Mouse (Mus musculus): ENCODE measurements around the gene Cep55.

DNA sequence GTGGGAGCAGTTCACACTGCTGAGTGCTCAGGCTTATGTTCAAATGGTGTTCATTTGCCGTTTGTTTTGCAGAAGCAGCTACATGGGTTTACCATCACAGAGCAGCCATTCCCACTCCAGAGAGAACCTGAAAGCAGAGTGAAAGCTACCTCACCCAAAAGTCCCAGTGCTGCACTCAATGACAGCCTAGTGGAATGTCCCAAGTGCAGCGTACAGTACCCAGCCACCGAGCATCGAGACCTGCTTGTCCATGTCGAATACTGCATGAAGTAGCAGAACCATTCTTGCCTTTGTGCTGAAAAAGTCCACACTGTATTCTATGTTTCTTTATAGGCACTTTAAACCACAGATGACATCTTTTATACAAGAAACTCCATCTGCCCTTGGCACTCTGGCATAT is 18.4 kb downstream of the Cep55 start:
- no peak for TF ChIP-seq CTCF (IDR thresholded peaks at IDR 0.05; ENCODE audit: low read depth, low read length)
- no peak for TF ChIP-seq POLR2A (IDR thresholded peaks at IDR 0.05; ENCODE audit: extremely low read depth, insufficient read depth, low read length)

Measured in liver, adult 2 months (tissue).